Mouse (Mus musculus) liver, adult 2 months (tissue): ENCODE data around the gene Bcas2.

Experiments used
- CTCF ChIP-seq: fragments of 200-500 bp; IDR thresholded peaks from 2 replicates; pipeline ENCODE4 v1.5.1; 2011; ENCODE audit warnings: low read depth, low read length, control low read depth
- POLR2A ChIP-seq: fragments of 200-500 bp; IDR thresholded peaks from 2 replicates; pipeline ENCODE4 v1.6.1; 2011; ENCODE audit warnings: low read length, control low read depth; ENCODE audit not compliant: insufficient read depth; ENCODE audit errors: extremely low read depth

- TF ChIP-seq CTCF (no peak), POLR2A (no peak)
These were observed 44.3 kb upstream of the Bcas2 start for GRCm38 (mm10) chr3:103127177-103127576.
